Mouse (Mus musculus): ENCODE measurements at regions not wholly inside any gene's neighbourhood (a gene's known extent, or its start where the extent isn't known, plus 50 kb on each side); places are given as distances from the start of the nearest gene placed in this dataset.
"Not testable (repeated sequence)": the region's sequence is repeated elsewhere in the genome, so short reads cannot be mapped to it uniquely, and the experiment has no call there.

- DNase-seq (ENCODE audit: low spot score) = no peak
These were observed 87.4 kb downstream of the Fam174b start for GRCm38 (mm10) chr7:73827549-73827948.

GRCm38 (mm10) chr7:73830581-73830980, 90.5 kb downstream of the Fam174b start:
- no peak for DNase-seq (ENCODE audit: low spot score)

GRCm38 (mm10) chr7:73840381-73840780, 100.3 kb downstream of the Fam174b start:
- no peak for DNase-seq (ENCODE audit: low spot score)

- DNase-seq (ENCODE audit: low spot score) = no peak
These were observed 112.1 kb downstream of the Fam174b start for GRCm38 (mm10) chr7:73852184-73852583.

GRCm38 (mm10) chr7:73853296-73853950, 113.3 kb downstream of the Fam174b start:
- DNase-seq (ENCODE audit: low spot score) = not testable (repeated sequence)

- peak; percentile 22 for DNase-seq (ENCODE audit: low spot score)
These were observed 115.4 kb downstream of the Fam174b start for GRCm38 (mm10) chr7:73855489-73855888.

- DNase-seq (ENCODE audit: low spot score) = no peak
These were observed 116.8 kb downstream of the Fam174b start for GRCm38 (mm10) chr7:73856908-73857307.

- DNase-seq (ENCODE audit: low spot score) = no peak
These were observed 125.0 kb downstream of the Fam174b start for GRCm38 (mm10) chr7:73865086-73865485.

- DNase-seq (ENCODE audit: low spot score) = no peak
These were observed 132.1 kb downstream of the Fam174b start for GRCm38 (mm10) chr7:73872181-73872580.

GRCm38 (mm10) chr7:73881252-73882042, 132.0 kb downstream of the St8sia2 start:
- DNase-seq (ENCODE audit: low spot score) = no peak

GRCm38 (mm10) chr7:73886152-73886551, 127.3 kb downstream of the St8sia2 start:
- no peak for DNase-seq (ENCODE audit: low spot score)
